Mouse (Mus musculus): ENCODE results near the gene Kank4. TPM values are rescaled to one million over a fixed set of nuclear protein-coding genes. Genes with fewer than 3 reads are reported as not detected.
"Not testable (repeated sequence)": the region's sequence is repeated elsewhere in the genome, so short reads cannot be mapped to it uniquely, and the experiment has no call there.

Gene Kank4
- total RNA-seq, 4 experiments from 2014 or later: 0.43 to 1.4 (median 0.86) TPM

DNA sequence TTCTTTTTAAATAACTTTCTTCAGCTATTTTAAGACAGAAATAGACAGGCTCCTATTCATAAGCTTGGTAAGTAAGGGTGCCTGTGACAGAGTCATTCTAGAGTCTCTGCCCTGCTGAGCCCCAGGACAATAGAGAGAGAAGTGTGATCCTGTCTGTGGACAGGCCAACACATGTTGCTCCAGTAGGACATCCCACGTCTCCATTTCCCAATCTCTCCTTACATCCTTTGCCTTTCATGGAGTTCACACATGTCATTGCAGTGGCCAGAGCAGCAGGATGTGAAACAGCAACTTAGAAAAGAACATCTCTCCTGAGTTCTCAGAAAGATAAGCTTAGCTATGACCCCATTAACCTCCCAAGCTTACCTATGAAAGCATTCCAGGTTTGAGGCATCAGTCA is 14.4 kb upstream of the Kank4 start:
- DNase-seq (ENCODE audit: low spot score in 2 of 2): no peak

DNA sequence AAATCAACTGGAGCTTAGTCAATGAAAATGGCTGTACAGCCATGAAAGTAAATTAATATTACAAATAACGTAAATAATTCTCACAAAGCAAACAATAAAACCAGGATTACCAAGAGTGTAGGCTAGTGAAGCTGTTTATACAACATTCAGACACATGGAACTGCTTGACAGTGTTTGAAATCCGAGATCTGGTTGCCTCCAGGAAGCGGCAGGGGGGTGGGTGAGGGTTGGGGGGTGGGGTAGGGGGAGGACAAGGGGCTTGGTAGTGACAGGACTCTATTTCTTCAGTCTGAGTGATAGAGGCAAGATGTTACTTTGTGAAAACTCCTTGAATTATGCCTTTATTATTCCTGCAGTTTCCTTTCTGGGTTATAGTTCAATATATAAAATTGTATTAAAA is 9.4 kb upstream of the Kank4 start:
- no peak for DNase-seq (ENCODE audit: low spot score in 2 of 2)

DNA sequence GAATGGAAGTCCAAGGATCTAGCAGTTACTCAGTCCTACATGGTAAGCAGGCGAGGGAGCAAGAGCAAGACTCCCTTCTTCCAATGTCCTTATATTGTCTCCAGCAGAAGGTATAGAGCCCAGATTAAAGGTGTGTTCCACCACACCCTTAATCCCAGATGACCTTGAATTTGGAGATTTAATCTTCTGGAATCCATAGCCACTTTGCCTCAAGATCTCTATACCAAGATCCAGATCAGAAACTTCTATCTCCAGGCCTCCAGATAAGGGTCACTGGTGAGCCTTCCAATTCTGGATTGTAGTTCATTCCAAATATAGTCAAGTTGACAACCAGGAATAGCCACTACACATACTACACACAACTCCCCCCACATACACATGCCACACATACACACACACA is 6.4 kb upstream of the Kank4 start, which contains the start of gene I0C0044D17Rik:
I0C0044D17Rik (minus strand) TSS at position 101 of the 400 bp plus-strand sequence.
- not testable (repeated sequence) for DNase-seq (ENCODE audit: low spot score in 2 of 2)

DNA sequence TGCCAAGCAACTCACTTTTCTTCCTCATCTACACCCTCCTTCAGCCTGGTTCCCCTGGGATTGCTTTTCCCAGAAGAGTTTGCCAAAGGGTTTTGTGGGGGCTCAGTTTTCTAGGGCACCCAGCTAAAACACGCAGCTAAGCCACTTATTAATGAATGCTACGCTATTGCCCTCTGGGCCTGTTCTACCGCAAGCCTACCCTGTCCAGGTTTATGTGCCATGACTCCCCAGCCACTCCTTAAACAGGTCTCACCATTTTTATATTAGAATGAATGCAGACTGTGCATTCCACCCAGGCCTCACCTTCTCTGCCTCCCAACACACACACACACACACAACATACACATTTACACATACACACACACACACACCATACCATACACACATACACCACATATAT is 5.7 kb upstream of the Kank4 start:
- DNase-seq (ENCODE audit: low spot score in 2 of 2): no peak

DNA sequence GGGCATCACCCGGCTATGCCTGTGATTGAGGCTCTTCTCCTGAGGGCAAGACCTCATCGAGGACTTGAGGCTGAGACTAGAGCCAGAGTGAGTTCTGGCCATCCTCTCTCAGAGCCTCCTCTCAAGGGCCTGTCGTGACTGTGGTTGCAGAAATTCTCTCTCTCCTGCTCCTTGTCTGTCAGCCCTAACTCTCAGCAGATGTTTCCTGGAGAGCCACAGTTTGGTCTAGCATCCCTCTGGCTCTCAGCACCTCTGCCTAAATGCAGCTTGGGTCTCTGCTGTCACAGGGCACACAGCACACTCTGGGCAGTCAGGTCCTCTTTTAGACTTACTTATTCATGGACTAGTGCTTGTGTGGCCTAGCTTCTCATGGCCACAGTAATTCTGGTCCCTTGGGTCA is 5.1 kb upstream of the Kank4 start:
- DNase-seq (ENCODE audit: low spot score in 2 of 2): no peak

DNA sequence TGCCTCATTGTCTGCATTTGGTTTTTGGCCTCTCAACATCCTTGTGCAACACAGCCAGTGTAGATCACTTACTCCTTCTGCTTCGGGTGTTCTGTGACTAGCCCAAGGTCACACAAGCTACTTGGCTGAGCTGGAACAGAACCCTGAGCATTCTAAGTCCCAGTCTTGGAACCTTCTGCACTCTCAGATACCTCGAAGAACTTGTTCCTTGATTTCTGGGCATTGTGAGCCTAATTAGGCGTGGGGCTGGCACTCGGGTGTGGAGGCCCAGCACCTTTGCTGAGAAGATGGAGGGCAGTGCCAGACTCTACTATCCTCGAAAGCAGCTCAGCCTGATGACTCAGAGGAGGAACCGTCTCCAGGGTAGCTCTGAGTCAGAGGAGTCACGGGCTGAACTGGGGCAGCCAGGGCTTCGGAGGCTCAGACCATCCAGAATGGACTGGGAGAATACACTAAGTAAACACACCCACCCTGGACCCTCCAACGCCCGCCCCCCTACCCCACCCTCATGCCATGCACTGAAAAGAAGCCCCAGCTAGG is 1.9 kb upstream of the Kank4 start:
- DNase-seq (ENCODE audit: low spot score in 2 of 2): no peak

DNA sequence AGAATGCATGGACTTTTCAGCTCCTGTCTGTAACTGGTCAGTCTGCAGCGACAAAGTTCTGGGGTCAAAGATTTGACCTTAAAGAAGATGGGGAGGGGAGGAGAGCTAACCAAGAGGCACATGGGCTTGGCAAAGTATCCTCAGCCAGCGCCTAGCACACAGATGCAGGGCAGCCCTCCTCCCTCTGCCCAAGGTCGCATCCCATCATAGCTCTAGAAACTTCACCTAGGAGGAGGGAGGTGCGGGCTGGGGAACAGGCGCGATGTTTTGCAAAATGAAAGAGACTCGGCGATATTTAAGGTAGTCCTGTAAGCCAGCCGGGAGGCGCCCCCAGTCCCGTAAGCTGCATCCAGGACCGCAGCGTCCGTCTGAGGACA is 542 bp downstream of the Kank4 start:
- DNase-seq (ENCODE audit: low spot score in 2 of 2): no peak

DNA sequence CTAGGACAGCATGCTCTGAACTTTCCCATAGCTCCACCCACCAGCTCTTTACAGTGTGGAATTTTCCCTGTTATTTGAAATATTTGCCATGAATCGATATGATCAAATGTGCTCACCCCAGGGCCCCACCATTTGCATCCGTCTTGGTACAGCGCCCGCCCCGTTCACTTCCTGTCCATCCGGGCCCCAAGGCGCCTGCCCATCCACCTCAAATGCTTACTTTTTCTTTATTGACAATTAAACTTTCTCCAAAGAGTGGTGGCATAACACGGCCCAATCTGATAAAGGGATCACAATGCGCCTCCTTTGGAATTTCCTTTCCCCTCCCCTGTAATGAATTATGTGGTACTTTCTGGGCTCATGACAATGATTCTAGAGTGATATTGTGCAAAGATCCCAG is 11.0 kb downstream of the Kank4 start:
- DNase-seq (ENCODE audit: low spot score in 2 of 2): no peak

DNA sequence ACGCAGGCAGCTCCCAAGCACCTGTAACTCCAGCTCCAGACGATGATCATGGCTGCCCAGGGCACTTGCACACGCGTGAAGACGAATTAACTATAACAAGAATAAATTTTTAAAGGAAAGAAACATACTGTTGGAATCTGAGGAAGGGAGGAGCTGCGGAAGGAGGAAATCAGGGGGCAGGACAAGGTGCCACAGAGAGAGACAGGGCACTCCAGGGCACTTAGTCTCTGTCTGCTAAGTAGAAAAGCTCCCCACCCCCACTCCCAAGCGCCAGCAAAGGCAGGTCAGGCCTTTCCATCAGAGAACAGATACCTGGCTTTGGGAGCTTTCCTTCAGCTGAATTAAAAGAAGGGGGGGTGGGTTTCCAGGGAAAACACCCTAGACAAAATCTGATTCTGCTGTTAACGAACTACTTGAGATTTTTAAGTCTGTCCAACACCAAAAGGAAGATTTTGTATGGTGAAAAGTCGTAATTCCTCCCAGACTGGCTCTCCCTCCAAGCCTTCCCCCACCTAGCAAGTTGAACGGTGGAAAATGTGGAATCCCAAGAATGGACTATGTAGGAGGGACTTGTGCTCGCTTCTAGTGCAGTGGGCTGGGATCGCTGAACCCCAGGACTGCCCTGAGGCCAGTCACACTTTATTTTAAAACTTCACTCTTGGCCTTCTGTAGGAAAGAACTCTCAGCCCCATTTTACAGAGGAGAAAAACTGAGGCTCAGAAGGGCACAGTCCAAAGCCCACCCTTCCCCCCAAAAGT is 11.9 kb downstream of the Kank4 start:
- DNase-seq (ENCODE audit: low spot score in 2 of 2): no peak

DNA sequence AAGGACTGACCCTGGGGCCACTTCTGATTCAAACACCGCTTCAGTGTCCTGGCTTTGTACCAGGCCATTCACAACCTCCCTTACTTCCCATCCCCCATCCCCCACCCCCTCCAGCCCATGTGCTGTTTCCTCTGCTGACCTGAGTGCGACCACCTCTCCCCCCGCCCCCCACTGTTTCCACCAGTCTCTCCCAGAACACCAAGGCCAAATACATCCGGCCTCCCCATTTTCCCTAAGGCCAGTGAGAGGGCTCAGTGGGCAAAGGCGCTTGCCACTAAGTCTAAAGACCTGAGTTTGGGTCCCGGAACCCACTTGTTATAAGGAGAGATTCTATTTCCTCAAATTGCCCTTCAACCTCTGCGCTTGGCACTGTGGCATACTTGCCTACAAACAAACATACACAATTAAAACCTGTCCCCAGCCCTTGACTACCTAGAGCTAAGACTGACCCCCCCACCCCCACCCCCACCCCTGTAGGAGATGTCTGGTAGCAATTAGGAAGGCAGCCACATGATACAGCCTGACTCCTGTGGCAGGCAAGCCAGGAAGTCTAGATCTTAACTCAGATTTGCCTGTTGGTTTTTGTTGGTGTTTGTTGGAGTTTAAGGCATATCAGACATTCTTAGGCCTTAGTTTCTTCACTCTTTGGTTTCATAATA is 12.7 kb downstream of the Kank4 start:
- DNase-seq (ENCODE audit: low spot score in 2 of 2): no peak

DNA sequence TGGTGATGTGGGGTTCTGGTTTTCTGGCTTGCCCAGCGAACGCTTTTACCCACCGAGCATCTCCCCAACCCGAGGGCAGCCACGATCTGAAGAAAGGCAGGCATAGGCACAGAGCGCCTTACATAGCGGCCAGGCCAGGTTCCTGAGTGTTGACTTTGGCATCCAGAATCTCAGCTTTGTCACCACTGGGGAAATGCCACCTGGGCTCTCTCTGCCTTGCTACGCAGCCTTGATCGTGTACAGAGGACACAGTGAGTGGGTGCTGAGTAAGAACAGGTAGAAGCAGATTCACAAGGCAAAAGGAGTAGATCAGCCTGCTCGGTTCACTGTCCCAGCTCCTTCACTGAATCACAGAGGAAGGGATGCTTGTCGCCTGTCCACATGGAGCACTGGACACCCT is 15.6 kb downstream of the Kank4 start:
- no peak for DNase-seq (ENCODE audit: low spot score in 2 of 2)

DNA sequence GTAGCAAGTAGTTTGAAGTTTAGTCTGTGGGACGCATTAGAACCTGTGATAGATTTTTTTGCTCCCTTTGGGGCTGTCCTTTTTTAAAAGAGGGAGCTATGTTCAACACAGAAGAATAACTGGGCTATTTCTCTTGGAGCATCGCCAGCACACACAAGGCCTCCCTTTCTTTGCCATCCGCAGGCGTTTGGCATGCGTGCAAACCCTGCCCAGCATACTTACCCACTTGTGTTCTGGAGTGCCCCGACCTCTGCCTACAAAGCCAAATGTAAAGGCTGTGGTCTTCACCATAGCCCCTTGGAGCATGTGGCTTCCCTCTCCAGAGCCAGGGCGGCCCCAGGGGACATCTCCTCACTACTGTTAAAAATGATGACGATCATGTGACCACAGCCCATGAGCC is 16.5 kb downstream of the Kank4 start:
- no peak for DNase-seq (ENCODE audit: low spot score in 2 of 2)

DNA sequence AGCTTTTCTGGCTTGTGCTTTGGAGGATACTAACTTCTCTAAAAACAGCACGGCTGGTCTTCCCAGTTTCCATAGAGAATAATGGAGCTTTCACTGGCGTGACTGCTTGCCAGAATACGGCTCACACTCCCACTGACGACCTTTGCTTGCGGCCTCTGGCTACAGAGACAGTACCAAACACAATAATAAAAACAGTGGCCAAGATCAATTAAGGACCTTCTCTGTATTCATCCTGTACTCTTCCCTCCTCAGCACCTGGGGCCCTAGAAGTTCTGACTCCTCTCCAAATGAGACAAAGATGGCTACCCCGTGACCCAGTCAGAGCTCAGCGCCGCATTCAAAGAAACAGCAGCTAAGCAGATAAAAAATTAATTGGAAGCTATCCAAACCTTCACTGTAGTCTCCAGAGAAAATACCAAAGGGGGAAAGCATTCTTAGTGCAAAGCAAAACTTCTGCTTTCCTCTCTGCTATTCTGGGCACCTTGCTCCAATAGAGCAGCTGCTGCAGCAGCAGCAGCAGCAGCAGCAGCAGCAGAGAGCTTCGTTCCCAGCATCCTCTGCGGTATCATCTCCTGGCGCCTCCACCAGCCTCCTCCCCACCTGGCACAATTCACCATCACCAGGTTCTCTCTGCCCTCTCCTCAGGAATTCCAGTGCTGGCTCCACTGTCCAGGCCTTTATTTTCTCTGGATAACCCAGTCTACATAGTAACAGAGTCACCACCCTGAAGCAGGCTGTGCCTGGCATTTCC is 20.6 kb downstream of the Kank4 start:
- no peak for DNase-seq (ENCODE audit: low spot score in 2 of 2)

DNA sequence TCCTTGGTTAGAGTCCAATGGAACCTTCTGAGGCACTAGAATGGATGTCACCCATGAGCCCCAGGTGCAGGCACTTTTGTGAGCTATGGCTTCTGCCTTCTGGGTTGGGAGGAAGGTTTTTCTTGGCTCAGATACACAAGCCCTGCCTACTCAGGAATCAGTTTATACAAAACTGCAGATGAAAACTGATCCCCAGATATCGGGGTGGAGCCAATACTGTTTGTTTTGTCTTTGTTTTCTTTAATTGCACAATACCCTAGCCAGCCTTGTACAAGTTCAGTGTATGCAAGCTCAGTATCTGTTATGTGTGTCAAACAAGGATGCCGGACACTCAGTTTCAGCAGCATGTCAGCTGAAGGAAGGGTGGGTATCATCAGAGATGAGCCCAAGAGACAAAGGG is 22.1 kb downstream of the Kank4 start:
- no peak for DNase-seq (ENCODE audit: low spot score in 2 of 2)

DNA sequence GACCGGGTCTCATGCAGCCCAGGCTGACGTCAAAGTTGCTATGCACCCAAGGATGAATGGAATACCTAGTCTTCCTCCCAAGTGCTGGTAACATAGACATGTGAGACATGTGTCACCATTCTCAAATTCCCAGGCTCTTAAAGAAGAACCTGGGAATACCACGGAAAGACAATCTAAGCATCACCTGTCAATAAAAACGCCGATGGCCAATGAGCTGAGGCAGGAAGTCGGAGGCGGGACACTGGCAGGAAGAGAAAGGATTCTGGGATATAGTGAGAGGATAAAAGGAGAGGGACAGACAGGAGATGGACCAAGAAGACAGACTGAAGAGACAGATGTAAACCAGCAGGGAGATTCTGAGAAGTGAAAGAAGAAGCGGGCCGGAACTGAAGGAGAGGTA is 23.9 kb downstream of the Kank4 start:
- DNase-seq (ENCODE audit: low spot score in 2 of 2): no peak

DNA sequence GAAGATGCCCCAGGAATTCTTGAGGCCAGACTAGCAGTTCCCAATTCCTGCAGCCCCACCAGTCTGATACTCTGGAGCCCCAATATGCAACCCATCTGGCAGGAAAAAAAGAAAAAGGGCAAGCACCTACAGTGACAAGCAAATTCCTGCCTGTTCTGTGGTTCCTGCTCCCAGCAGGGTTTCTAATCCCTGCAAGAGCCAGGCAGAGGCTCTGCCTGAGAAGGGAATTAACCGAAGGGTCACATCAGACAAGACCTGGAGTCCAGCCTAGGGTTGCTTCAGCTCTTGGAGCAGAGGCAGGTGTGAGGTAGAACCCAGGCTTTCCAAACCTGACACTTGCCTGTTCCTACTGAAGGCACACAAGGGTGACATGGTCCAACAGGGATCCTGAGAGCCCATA is 26.6 kb downstream of the Kank4 start:
- DNase-seq (ENCODE audit: low spot score in 2 of 2): no peak

DNA sequence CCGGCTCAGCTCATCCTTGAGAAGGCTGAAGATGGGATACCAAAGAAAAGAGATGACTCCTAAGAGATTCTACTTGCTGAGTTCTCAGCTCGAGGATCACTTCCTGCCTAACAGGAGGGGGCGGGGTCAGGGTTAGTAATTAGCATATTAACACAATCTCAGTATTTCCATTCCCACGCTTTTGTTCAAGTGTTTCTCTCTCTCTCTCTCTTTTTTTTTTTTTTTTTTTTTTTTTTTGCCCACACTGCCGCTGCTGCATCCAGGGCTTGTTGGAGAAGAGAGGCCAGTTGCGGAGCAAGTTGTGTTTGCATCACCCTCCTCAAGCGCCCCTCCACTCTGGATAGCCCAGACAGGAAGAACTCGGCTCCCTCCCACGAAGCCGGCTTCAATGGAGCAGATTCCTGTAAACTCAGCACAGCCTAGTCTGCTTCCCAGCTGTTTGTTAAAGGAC is 27.5 kb downstream of the Kank4 start:
- no peak for DNase-seq (ENCODE audit: low spot score in 2 of 2)

DNA sequence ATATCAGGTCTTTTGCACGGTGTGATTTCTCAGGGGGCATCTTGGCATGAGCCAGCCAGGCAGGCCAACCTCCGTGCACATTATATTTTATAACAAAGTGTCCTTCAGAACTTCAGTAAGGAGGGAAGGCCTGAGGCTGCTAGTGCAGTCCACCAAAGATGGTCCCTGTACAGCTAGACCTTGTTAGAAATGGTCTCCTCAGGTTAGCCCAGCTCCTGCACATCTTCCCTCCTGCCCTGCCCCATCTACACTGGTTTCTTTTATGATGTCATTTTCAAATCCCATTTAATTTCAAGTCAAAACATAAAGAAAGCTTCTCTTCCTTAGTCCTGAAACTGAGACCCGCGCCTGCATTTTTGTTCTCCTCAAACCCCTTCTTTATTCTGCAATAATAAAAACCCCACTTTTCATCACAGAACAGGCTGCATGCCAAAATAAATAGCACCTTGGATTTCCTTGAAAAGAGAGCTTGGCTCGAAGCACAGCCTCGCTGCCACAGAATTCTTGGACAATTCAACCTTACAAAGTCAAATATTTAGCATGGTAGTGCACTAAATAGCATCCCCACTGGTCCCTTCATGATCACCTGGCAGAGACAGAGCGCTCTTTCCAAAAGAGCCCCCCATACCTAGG is 28.1 kb downstream of the Kank4 start:
- DNase-seq (ENCODE audit: low spot score in 2 of 2): no peak

DNA sequence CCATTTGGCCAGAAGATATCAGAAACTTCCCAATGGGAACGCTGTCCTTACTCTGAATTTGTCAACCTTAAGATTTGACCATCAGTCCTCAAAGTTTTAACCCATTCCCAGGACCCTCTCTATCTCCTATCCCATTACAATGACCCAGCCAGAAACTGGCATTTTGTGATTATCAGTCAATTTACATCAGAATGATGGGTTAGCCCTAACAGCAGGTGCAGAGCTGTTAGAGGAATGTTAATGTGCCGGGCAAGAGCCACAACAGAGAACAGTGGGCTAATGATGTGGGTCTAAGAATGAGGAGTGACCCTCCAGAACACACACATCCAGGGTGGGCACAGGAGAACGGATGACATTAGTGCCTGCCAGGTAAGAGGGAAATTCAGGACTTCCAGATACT is 31.1 kb downstream of the Kank4 start:
- no peak for DNase-seq (ENCODE audit: low spot score in 2 of 2)

DNA sequence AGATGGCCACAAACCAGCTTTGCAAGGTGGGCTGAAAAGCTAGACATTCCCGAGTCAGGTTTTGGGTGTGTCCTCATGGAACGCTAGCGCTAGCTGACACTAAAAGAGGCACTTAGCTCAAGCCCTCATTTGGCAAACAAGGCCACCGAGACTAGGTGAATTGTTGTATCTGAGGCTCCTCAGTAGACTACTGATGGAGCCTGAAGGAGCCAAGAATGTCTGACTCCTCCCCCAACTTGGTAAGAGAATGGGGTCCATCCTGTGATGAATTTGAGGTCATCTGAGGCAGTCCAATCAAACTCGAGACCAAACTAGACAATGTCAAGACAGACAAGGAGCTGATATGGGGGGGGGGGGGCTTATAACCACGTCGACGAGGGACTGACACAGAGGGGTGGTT is 31.5 kb downstream of the Kank4 start:
- no peak for DNase-seq (ENCODE audit: low spot score in 2 of 2)

DNA sequence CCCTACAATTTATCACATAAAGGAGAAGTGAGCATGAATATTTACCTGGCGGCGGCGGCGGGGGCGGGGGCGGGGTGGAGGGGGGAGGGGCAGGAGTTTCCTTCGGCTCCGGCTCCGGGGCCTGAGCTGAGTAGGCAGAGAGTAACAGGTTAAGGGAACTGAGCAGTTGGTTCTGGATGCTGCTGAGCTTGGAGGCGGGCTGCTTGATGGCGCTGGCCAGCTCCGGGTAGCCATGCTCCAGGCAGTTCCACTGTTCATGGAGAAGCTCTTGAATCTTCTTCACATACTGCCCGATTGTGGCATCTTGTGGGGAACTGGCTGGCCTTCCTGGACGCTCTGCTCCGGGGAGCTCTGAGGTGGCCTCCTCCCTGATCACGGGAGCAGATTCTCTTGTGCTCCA is 39.1 kb downstream of the Kank4 start:
- no peak for DNase-seq (ENCODE audit: low spot score in 2 of 2)

DNA sequence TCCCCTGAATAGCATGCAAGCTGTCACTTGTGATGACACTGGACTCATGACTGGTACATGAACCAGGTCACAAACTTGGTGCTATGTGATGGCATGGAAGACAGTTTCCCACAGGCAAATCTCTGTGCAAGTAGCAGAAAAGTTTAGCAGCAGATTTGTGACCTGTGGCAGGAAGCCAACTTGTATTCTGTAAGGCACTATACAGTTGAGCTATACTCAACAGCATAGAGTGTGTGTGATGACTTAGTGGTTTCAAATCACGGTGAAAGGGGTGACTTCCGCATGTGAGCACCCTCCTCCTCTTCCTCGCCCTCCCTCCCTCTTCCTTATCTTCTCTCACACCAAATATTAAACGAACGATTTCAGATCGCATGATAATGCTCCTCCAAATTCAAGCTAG is 39.9 kb downstream of the Kank4 start:
- no peak for DNase-seq (ENCODE audit: low spot score in 2 of 2)
